Mouse (Mus musculus) G1E-ER4 (cell line): Measurements from ENCODE around the gene Sds. TPM values are rescaled to one million over a fixed set of nuclear protein-coding genes. Genes with fewer than 3 reads are reported as not detected.

Experiments used
- GATA1 ChIP-seq: IDR thresholded peaks from one replicate; pipeline ENCODE4 v1.8.0; 2012; ENCODE audit warnings: low read length, inconsistent platforms
- polyA plus RNA-seq: library from polyadenylated mRNA; stranded (reverse); fragments of >175 nt; gene quantifications from 2 replicates; pipeline ENCODE4 v1.2.3, GENCODE M21; 2012

The Sds gene
- polyA plus RNA-seq, 1 experiment, result not detected

- no peak for TF ChIP-seq GATA1
Measured at GRCm38 (mm10) chr5:120437539-120437938, 38.8 kb upstream of the Sds start.

GRCm38 (mm10) chr5:120437986-120438385, 38.3 kb upstream of the Sds start:
- no peak for TF ChIP-seq GATA1

GRCm38 (mm10) chr5:120438469-120438868, 37.9 kb upstream of the Sds start:
- no peak for TF ChIP-seq GATA1

- TF ChIP-seq GATA1, result no peak
Measured at GRCm38 (mm10) chr5:120438991-120439710, 37.2 kb upstream of the Sds start.

GRCm38 (mm10) chr5:120439887-120440670, 36.2 kb upstream of the Sds start:
- no peak for TF ChIP-seq GATA1

GRCm38 (mm10) chr5:120440733-120441132, 35.6 kb upstream of the Sds start:
- no peak for TF ChIP-seq GATA1

GRCm38 (mm10) chr5:120447305-120447704, 29.0 kb upstream of the Sds start:
- no peak for TF ChIP-seq GATA1

- TF ChIP-seq GATA1, result no peak
Measured at GRCm38 (mm10) chr5:120454756-120455337, 21.5 kb upstream of the Sds start.

- TF ChIP-seq GATA1, result no peak
Measured at GRCm38 (mm10) chr5:120456253-120456652, 20.1 kb upstream of the Sds start.

GRCm38 (mm10) chr5:120456841-120457554, 19.3 kb upstream of the Sds start:
- no peak for TF ChIP-seq GATA1

- TF ChIP-seq GATA1, result no peak
Measured at GRCm38 (mm10) chr5:120457628-120458027, 18.7 kb upstream of the Sds start.

GRCm38 (mm10) chr5:120459133-120459532, 17.2 kb upstream of the Sds start:
- no peak for TF ChIP-seq GATA1

GRCm38 (mm10) chr5:120461902-120462301, 14.4 kb upstream of the Sds start:
- no peak for TF ChIP-seq GATA1

GRCm38 (mm10) chr5:120464321-120464720, 12.0 kb upstream of the Sds start:
- no peak for TF ChIP-seq GATA1

GRCm38 (mm10) chr5:120465062-120465461, 11.3 kb upstream of the Sds start:
- no peak for TF ChIP-seq GATA1

- no peak for TF ChIP-seq GATA1
Measured at GRCm38 (mm10) chr5:120465860-120466259, 10.5 kb upstream of the Sds start.
